Comparison of ENCODE assay signal across 9 mouse cellular contexts in the genomic region with DNA sequence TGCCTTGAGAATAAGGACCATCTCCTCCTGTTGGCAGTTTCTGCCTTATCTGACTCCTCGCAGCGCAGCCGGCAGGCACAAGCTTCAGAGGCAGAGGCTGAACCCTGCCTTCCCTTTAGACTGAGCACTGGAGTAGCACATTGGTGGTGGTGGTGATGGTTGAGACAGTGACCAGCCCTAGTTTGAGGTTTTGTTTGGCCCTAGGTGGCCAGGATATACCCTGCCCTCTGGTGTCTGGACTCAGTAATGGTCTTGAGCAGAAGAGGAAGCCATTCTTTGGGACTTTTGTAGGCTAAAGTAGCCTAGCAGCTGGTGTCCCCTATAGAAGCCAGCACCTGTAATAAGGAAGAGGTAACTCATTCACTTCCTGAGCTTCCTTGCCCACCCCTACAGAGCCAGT. TPM values are rescaled to one million over a fixed set of nuclear protein-coding genes. Genes with fewer than 3 reads are reported as not detected.
DNase-seq lines count a peak whose midpoint lies in the region; ATAC-seq and TF ChIP-seq lines count a peak whose summit lies in the region.
"Had no signal": no experiment of that assay in that cellular context is flagged by ENCODE, and none has a peak within 500 bp of the region (broad histone marks: within the 10 kb centered on the region; RNA-seq: fewer than 3 reads in every experiment).

No protein-coding gene starts in this region.

- no peak overlapping the region for H3K4me3 ChIP-seq in lung, adult 2 months (replicated peaks; ENCODE audit: extremely low read depth, low read depth, low read length)
- no peak overlapping the region for H3K4me3 ChIP-seq in limb, embryonic 13.5 days
- no peak overlapping the region for H3K4me3 ChIP-seq in stomach, postnatal 0 days (ENCODE audit: low read depth, low read length)

- H3K4me2 ChIP-seq in limb, embryonic 13.5 days (replicated peaks) = no peak overlapping the region
- no peak overlapping the region for H3K4me2 ChIP-seq in stomach, postnatal 0 days (replicated peaks; ENCODE audit: low read depth)
- H3K4me2 ChIP-seq: midbrain, embryonic 11.5 days had no signal

- 64% methylated on average over 3 of the region's 3 CpGs for WGBS in lung, adult 2 months
- WGBS in limb, embryonic 13.5 days = 60% methylated on average over 3 of the region's 3 CpGs
- 63% methylated on average over 3 of the region's 3 CpGs for WGBS in stomach, postnatal 0 days

- H3K9me3 ChIP-seq in limb, embryonic 13.5 days = no peaks in the 10 kb centered on the region
- no peaks in the 10 kb centered on the region for H3K9me3 ChIP-seq in stomach, postnatal 0 days (ENCODE audit: control insufficient read depth, low read length)

- no peaks in the 10 kb centered on the region for H3K36me3 ChIP-seq in limb, embryonic 13.5 days
- no peaks in the 10 kb centered on the region for H3K36me3 ChIP-seq in stomach, postnatal 0 days (ENCODE audit: control insufficient read depth, insufficient read depth, low read length)

- no peak overlapping the region for H3K9ac ChIP-seq in limb, embryonic 13.5 days
- H3K9ac ChIP-seq in stomach, postnatal 0 days (ENCODE audit: low read length) = no peak overlapping the region

- no peak for ATAC-seq in limb, embryonic 13.5 days (ENCODE audit: low FRiP score, low read depth)
- ATAC-seq in stomach, postnatal 0 days (ENCODE audit: low FRiP score, low TSS enrichment) = no peak

- 0 out of 2 replicates have a peak, but pooled peaks have one; percentile 16 for TF ChIP-seq CTCF in lung, adult 2 months (IDR thresholded peaks at IDR 0.05; ENCODE audit: insufficient read depth, low read length)
- TF ChIP-seq CTCF in stomach, postnatal 0 days (IDR thresholded peaks at IDR 0.05; ENCODE audit: low read depth) = peak; percentile 71

- peak overlapping the region; percentile 28; the same call in 1 of the 2 replicates for H3K27ac ChIP-seq in limb, embryonic 13.5 days
- no peak overlapping the region for H3K27ac ChIP-seq in stomach, postnatal 0 days (replicated peaks)

- no peak for TF ChIP-seq POLR2A in lung, adult 2 months (IDR thresholded peaks at IDR 0.05; ENCODE audit: borderline replicate concordance, extremely low read depth, low read depth, low read length)

- no peaks in the 10 kb centered on the region for H3K4me1 ChIP-seq in lung, adult 2 months (ENCODE audit: control insufficient read depth, insufficient read depth, low read length)
- peaks cover 36% of the 10 kb centered on the region for H3K4me1 ChIP-seq in limb, embryonic 13.5 days
- no peaks in the 10 kb centered on the region for H3K4me1 ChIP-seq in stomach, postnatal 0 days (replicated peaks; ENCODE audit: control insufficient read depth, insufficient read depth)

- peak; percentile 35 for DNase-seq in embryo, embryonic 9.5 days (ENCODE audit: extremely low spot score)
- no peak for DNase-seq in embryo, embryonic 10.5 days (ENCODE audit: low spot score)
- DNase-seq in lung, adult 2 months = no peak
- DNase-seq in lung, adult 18-20 months = no peak
- DNase-seq in stomach, postnatal 0 days (ENCODE audit: low spot score) = no peak
- no peak for DNase-seq in spleen, postnatal 36 days (ENCODE audit: low spot score in 2 of 2)
- no peak for DNase-seq in spleen, adult 12 weeks (ENCODE audit: low spot score)

- H3K27me3 ChIP-seq in limb, embryonic 13.5 days = 0 out of 2 replicates have a peak, but pooled peaks cover 2% of the 10 kb centered on the region
- H3K27me3 ChIP-seq in stomach, postnatal 0 days (ENCODE audit: control insufficient read depth, insufficient read depth, low read length) = no peaks in the 10 kb centered on the region

- no peak for TF ChIP-seq EP300 in stomach, postnatal 0 days (optimal IDR thresholded peaks at IDR 0.05)

RNA-seq across cellular contexts. Expression of a gene that starts 23.7 kb away (rescaled TPM):
- 8.7 and 10.9 TPM in 2 replicates for polyA plus RNA-seq in lung, adult 2 months (2012; rRNA removed)
- polyA plus RNA-seq in limb, embryonic 13.5 days (2015; fragmentation: Nextera tagmentation; extraction: Ambion mirVana) = 5.5 and 6.3 TPM in 2 replicates
- 1.6 and 2.3 TPM in 2 replicates for polyA plus RNA-seq in stomach, postnatal 0 days (2015; fragmentation: Nextera tagmentation; extraction: Ambion mirVana)
